Mouse (Mus musculus) ovary, adult 18-20 months (tissue): ENCODE measurements around the gene Inava.

Experiments
- DNase-seq: peaks from one replicate; pipeline ENCODE4 v3.0.0; 2022; ENCODE audit warnings: low spot score, mixed read lengths

The Inava gene

GRCm38 (mm10) chr1:136231596-136231995 is 2.5 kb downstream of the Inava start:
- no peak for DNase-seq

- no peak for DNase-seq
Observed at GRCm38 (mm10) chr1:136230201-136230600, 3.9 kb downstream of the Inava start.

DNA sequence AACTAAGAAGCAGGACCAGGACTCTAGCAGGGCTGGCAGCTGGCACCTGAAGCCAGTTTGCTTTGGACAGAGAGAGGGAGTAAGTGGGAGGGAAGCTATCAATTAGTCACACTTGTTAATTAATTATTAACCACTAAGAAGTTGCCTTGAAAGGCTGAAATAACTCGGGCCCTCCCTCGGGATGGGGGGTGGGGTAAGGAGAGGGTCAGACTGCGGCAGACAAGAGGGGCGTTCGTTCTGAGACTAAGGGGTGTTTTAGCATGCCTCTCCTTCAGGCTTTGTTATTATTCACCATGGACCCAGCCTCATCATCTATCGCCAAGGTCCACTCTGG is 5.1 kb downstream of the Inava start:
- DNase-seq: no peak

DNA sequence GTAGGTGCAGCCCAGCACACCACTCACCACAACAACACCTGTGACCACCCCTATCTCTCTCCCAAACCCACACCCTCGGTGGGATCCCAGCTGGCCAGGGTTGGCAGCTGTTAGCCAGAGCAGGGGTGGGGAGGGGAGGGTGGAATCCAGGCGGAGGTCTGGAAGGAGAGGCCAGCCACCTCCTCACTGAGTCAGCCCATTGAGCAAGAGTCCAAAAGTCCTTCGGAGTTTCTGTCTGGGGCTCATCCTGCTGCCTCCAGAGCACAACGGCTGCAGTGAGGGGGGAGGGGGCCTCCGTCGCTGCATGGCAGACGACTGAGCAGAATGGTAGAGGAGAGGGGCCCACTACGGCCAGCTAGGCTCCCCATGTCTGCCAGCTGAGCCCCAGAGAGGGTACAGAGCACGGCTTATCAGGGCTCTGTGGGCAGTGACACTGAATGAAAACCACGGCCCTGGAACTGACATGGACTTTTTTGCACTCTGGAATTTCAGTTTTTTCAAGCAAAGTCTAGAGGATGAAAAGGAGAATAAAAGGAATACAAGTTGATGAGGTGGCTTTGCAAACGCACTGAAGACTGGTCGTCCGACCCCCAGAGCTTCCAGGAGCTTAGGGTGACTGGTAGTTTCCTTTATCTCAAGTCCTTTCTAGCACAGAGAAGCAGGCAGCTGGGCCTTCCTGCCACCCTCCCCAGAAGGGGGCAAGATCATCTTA is 5.6 kb downstream of the Inava start:
- no peak for DNase-seq

DNA sequence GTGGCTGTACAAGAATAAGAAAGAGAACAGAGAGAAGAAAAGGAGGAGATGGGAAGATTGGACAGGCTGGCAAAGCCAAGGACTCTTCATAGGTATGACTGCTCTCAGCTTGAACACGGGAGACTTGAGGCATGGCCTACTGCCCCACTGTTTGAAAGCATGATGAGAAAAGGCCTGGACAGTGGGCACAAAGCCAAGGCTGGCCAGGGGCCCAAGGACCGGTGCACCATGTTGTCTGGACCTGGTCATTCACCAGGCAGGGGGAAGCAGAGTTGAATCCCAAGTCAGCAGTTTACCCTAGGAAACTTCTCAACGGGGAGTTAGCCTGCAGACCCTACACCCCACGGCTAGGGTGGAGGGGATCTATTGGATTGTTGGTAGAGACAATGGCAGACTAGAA is 6.2 kb downstream of the Inava start:
- DNase-seq: no peak

- no peak for DNase-seq
Observed at GRCm38 (mm10) chr1:136226626-136227025, 7.4 kb downstream of the Inava start.

- DNase-seq: no peak
Observed at GRCm38 (mm10) chr1:136225846-136226245, 8.2 kb downstream of the Inava start.

DNA sequence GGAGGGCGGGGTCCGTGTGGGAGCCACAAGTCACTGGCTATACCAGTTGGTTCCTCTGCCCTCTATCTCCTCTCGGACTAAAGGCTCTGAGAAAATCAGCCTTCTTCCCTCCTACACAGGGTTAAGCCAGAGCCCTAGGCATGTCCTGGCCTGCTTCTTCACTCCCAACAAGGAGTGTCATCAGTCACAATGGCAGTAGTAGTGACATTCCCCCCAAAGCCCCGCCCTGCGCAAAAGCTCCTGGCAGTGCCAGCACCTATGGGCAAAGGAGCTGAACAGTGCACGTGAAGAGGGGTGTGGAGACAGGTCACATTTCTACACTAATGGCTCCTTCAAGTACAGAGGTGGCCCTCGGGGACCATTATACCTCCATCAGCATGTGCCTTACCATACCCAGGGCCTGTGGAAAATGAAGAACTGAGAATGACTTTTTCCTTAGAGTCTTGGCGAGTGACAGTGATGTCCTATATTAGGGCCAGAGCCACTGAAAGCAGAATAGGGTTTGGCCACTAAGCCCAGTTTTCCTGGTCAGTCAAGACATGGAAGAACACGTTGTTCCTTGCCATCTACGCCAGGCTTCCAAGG is 10.2 kb downstream of the Inava start:
- no peak for DNase-seq

DNA sequence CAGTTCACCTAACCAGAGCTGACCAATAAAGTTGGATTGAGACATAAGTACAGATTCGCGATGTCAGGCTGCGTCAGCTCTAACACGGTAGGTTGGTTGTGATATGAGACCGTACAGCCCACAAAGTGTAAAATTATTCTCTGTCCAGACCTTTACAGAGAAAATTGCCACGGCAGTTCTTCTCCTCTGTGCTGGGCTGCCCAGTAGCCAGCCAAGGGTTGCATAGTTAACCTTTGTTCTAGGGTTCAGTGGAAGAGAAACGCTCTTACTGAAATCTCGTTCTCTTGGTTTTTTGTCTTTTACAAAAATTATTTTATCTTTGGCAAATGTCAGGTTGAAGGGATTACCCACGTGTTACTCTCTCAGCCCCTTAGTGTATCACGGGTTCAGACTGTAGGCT is 11.7 kb downstream of the Inava start:
- no peak for DNase-seq

- DNase-seq: peak; percentile 19
Observed at GRCm38 (mm10) chr1:136220037-136220871, 13.8 kb downstream of the Inava start.

DNA sequence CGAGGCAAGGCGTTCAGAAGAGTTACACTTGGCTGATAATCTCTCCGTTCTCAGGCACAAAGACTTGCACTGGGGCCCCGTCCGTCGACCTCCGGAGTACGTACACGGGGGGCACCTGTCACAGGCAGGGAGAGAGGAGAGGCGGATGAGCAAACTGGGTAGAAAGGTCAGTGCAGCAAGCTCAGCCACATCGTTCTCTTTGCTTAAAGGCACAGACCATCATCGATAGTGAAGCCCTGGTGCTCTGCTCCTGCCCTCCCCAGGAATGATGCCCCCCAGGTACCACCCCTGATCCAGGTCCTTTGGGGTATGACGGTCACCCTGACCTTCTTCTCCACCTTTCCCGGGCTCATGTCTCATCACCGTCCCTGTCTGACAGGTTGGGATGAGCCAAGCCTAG is 19.8 kb downstream of the Inava start:
- DNase-seq: no peak

GRCm38 (mm10) chr1:136212803-136213202 is 21.3 kb downstream of the Inava start, which contains the start of gene Mroh3:
TSS of gene Mroh3 (minus strand) at chr1:136212828.
- no peak for DNase-seq

DNA sequence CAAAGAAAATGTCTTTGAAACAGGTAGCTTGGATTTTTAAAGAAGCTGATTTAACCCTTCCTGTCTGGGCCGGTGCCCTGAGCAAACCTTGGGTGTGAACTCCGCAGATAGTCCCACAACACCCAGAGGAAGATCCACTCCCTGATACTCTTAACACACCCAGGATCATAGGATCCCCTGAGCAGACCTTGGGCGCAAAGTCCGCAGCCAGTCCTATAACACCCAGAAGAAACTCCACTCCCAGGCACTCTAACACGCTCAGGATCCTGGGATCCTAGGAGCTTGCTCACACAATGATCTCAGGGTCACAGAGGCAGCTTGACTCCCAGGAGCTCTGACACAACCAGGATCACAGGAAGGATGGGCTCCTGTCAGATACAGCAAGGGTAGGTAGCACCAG is 44.0 kb downstream of the Inava start:
- no peak for DNase-seq

GRCm38 (mm10) chr1:136179511-136180001 is 54.5 kb downstream of the Inava start:
- no peak for DNase-seq

- DNase-seq: no peak
Observed at GRCm38 (mm10) chr1:136178741-136179140, 55.3 kb downstream of the Inava start.

- DNase-seq: no peak
Observed at GRCm38 (mm10) chr1:136177085-136177484, 57.0 kb downstream of the Inava start.

GRCm38 (mm10) chr1:136175183-136175582 is 58.9 kb downstream of the Inava start:
- DNase-seq: no peak

DNA sequence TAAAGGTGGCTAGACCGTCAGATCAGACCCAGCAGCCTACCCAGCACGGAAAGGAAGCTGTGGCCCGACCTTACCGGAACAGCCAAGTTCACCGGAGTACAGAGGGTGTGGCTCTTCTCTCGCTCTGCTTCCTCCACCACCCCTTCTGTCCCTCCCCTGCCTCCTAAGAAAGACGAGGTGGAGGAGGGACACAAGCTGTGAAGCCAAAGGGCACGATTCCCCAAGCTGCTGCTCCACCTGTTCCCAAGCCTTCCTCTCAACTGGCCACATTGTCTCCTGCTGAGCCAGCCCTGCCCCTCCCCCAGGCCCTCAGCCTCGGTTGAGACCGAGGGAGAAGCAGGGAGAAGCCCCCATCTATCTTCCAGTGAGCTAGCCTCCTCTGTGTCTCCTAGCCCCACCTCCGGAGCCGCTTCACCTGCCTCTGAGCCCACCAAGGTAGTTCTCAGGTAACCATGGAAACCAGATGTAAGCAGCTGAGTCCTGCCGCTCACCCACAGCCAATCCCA is 59.9 kb downstream of the Inava start:
- peak; percentile 10 for DNase-seq

GRCm38 (mm10) chr1:136172696-136173095 is 61.4 kb downstream of the Inava start:
- no peak for DNase-seq

GRCm38 (mm10) chr1:136170109-136170508 is 64.0 kb downstream of the Inava start:
- peak; percentile 32 for DNase-seq

DNA sequence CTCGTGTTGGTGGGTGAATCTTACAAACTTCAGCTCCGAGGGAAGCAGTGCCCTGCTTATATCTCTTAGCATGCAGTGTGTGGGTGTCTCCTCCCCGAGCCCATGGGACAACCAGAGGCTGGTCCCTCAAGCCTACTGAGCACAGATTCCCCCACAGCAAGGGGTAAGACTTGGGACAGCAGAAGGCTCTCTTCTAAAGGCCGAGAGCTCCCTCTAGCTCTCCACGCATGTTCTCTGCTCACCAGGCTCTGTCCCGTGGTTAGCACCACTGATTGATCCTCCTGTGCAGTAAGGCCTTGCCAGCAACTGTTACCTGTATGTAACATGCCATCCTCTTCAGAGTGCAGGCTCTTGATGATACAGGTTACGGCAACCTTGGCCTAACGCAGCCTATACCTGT is 66.4 kb downstream of the Inava start:
- no peak for DNase-seq

GRCm38 (mm10) chr1:136165436-136165835 is 68.6 kb downstream of the Inava start:
- DNase-seq: no peak
